Comparison of ENCODE assay signal across 9 mouse cellular contexts in the genomic region with DNA sequence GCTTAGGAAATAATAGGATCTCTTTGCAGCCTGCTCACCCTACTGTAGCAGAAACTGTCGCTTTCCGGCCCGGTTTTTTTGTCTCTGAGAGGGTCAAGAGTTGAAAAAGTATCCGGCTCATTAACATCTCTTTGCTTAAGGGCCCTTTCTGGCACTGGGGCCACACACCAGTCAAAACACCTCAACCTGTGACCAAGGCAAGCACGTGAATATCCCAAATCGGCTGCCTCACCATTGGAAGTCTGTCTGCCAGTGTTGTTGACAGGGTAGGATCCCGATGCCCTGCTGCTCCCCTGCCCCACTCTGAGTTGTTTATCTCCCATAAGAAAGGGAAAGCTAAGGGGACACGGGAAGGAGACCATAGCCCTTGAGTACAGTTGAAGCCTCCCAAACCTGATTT. TPM values are rescaled to one million over a fixed set of nuclear protein-coding genes. Genes with fewer than 3 reads are reported as not detected.
DNase-seq lines count a peak whose midpoint lies in the region; ATAC-seq lines count a peak whose summit lies in the region.
"Had no signal": no experiment of that assay in that cellular context is flagged by ENCODE, and none has a peak within 500 bp of the region (broad histone marks: within the 10 kb centered on the region; RNA-seq: fewer than 3 reads in every experiment).

No protein-coding gene starts in this region.

- peak overlapping the region; percentile 61 for H3K4me2 ChIP-seq in liver, embryonic 11.5 days
- peak overlapping the region; percentile 48; the same call in 1 of the 2 replicates for H3K4me2 ChIP-seq in forebrain, embryonic 11.5 days (ENCODE audit: low read depth, low read length, severe bottlenecking)
- H3K4me2 ChIP-seq in neural tube, embryonic 14.5 days (ENCODE audit: low read depth, low read length), result peak overlapping the region; percentile 56

- no peaks in the 10 kb centered on the region for H3K36me3 ChIP-seq in liver, embryonic 11.5 days (ENCODE audit: control insufficient read depth, insufficient read depth, low read length)
- no peaks in the 10 kb centered on the region for H3K36me3 ChIP-seq in forebrain, embryonic 11.5 days (ENCODE audit: control insufficient read depth, insufficient read depth, low read length)
- H3K36me3 ChIP-seq in limb, embryonic 10.5 days, result no peaks in the 10 kb centered on the region
- no peaks in the 10 kb centered on the region for H3K36me3 ChIP-seq in neural tube, embryonic 14.5 days (ENCODE audit: control insufficient read depth, insufficient read depth, low read length)

- H3K27ac ChIP-seq in liver, embryonic 11.5 days (ENCODE audit: low read depth, low read length), result no peak overlapping the region
- no peak overlapping the region for H3K27ac ChIP-seq in forebrain, embryonic 11.5 days (ENCODE audit: low read depth, low read length)
- H3K27ac ChIP-seq in limb, embryonic 10.5 days, result 0 out of 2 replicates have a peak overlapping the region, but pooled peaks have one; percentile 34
- H3K27ac ChIP-seq in neural tube, embryonic 14.5 days (ENCODE audit: low read depth, low read length), result no peak overlapping the region

- 19% methylated on average over 8 of the region's 8 CpGs for WGBS in liver, embryonic 11.5 days
- WGBS in forebrain, embryonic 11.5 days, result 11% methylated on average over 8 of the region's 8 CpGs
- WGBS in limb, embryonic 10.5 days, result 13% methylated on average over 8 of the region's 8 CpGs
- whole genome bisulfite sequencing in neural tube, embryonic 14.5 days, result 8% methylated on average over 8 of the region's 8 CpGs

- no peak overlapping the region for H3K4me3 ChIP-seq in liver, embryonic 11.5 days (ENCODE audit: low read depth, low read length)
- H3K4me3 ChIP-seq in forebrain, embryonic 11.5 days (ENCODE audit: low read depth, low read length), result peak overlapping the region; percentile 16; the same call in 1 of the 2 replicates
- H3K4me3 ChIP-seq in limb, embryonic 10.5 days, result peak overlapping the region; percentile 39
- peak overlapping the region; percentile 15; the same call in 1 of the 2 replicates for H3K4me3 ChIP-seq in neural tube, embryonic 14.5 days (ENCODE audit: low read depth, low read length)

- H3K9me3 ChIP-seq in liver, embryonic 11.5 days (ENCODE audit: control insufficient read depth, low read length), result no peaks in the 10 kb centered on the region
- H3K9me3 ChIP-seq in forebrain, embryonic 11.5 days (ENCODE audit: control insufficient read depth, low read length), result no peaks in the 10 kb centered on the region
- no peaks in the 10 kb centered on the region for H3K9me3 ChIP-seq in limb, embryonic 10.5 days (replicated peaks)
- H3K9me3 ChIP-seq in neural tube, embryonic 14.5 days (ENCODE audit: control insufficient read depth, low read length), result no peaks in the 10 kb centered on the region

- H3K4me1 ChIP-seq in liver, embryonic 11.5 days (replicated peaks; ENCODE audit: control insufficient read depth, insufficient read depth, low read length), result peaks cover 3% of the 10 kb centered on the region; the same call in 1 of the 2 replicates
- no peaks in the 10 kb centered on the region for H3K4me1 ChIP-seq in forebrain, embryonic 11.5 days (replicated peaks; ENCODE audit: control insufficient read depth, insufficient read depth, low read length)
- H3K4me1 ChIP-seq in limb, embryonic 10.5 days, result peaks cover 52% of the 10 kb centered on the region
- H3K4me1 ChIP-seq in neural tube, embryonic 14.5 days (ENCODE audit: control insufficient read depth, insufficient read depth, low read length), result 0 out of 2 replicates have a peak, but pooled peaks cover 6% of the 10 kb centered on the region

- H3K9ac ChIP-seq in liver, embryonic 11.5 days (ENCODE audit: low read depth, low read length), result no peak overlapping the region
- no peak overlapping the region for H3K9ac ChIP-seq in forebrain, embryonic 11.5 days (ENCODE audit: low read length)
- H3K9ac ChIP-seq in neural tube, embryonic 14.5 days (replicated peaks; ENCODE audit: low read depth, low read length), result peak overlapping the region; percentile 13; the same call in 1 of the 2 replicates

- peaks cover 3% of the 10 kb centered on the region for H3K27me3 ChIP-seq in liver, embryonic 11.5 days (replicated peaks; ENCODE audit: control insufficient read depth, insufficient read depth, low read length)
- no peaks in the 10 kb centered on the region for H3K27me3 ChIP-seq in forebrain, embryonic 11.5 days (ENCODE audit: control insufficient read depth, insufficient read depth, low read length)
- H3K27me3 ChIP-seq in limb, embryonic 10.5 days (ENCODE audit: low read depth, poor library complexity, severe bottlenecking), result peaks cover 64% of the 10 kb centered on the region
- H3K27me3 ChIP-seq in neural tube, embryonic 14.5 days (ENCODE audit: control insufficient read depth, insufficient read depth, low read length), result no peaks in the 10 kb centered on the region
- H3K27me3 ChIP-seq: Patski had no signal

- no peak for ATAC-seq in liver, embryonic 11.5 days (replicated peaks; ENCODE audit: low FRiP score)
- ATAC-seq in forebrain, embryonic 11.5 days (replicated peaks; ENCODE audit: low FRiP score), result no peak
- ATAC-seq in neural tube, embryonic 14.5 days (ENCODE audit: low read depth), result 0 out of 2 replicates have a peak, but pooled peaks have one; percentile 4

- no peak for DNase-seq in liver, embryonic 11.5 days (ENCODE audit: low spot score)
- no peak for DNase-seq in liver
- DNase-seq in forebrain, embryonic 11.5 days (ENCODE audit: low spot score), result no peak
- DNase-seq in limb, embryonic 10.5 days (ENCODE audit: low spot score), result no peak
- DNase-seq in embryo, embryonic 11 days, result no peak
- DNase-seq in Muller cell, postnatal 12 days (ENCODE audit: inconsistent ontology term), result no peak
- DNase-seq in thymus, postnatal 0 days (ENCODE audit: low spot score), result no peak

RNA-seq across cellular contexts. Expression of gene Abcc4, which starts 7.8 kb away (rescaled TPM):
- 4.5 and 5.8 TPM in 2 replicates for polyA plus RNA-seq in liver, embryonic 11.5 days (2014; fragmentation: Nextera tagmentation; extraction: Ambion mirVana)
- 3.3 and 4.0 TPM in 2 replicates for polyA plus RNA-seq in forebrain, embryonic 11.5 days (2014; fragmentation: Nextera tagmentation; extraction: Ambion mirVana)
- polyA plus RNA-seq in limb, embryonic 10.5 days (2016; fragmentation: Nextera tagmentation; extraction: Ambion mirVana), result 2.1 and 2.5 TPM in 2 replicates
- 2.0 and 4.5 TPM in 2 replicates for polyA plus RNA-seq in neural tube, embryonic 14.5 days (2014; fragmentation: Nextera tagmentation; extraction: Ambion mirVana)
- polyA plus RNA-seq in thymus, postnatal 0 days (2015; fragmentation: Nextera tagmentation; extraction: Ambion mirVana), result 3.3 and 3.5 TPM in 2 replicates
